Mouse (Mus musculus) kidney, adult 2 months (tissue): ENCODE results near the gene Ier2.

Source experiments
- CTCF ChIP-seq: fragments of 200-500 bp; conservative IDR thresholded peaks from 2 replicates; pipeline ENCODE4 v1.5.1; 2011; ENCODE audit warnings: low read depth, mild to moderate bottlenecking, control low read depth, low read length, moderate library complexity, mixed read lengths; ENCODE audit not compliant: insufficient read depth, insufficient read length
- POLR2A ChIP-seq: fragments of 200-500 bp; IDR thresholded peaks from one replicate; pipeline ENCODE4 v1.6.1; 2011; ENCODE audit warnings: low read depth, low read length, control low read depth

GRCm38 (mm10) chr8:84698929-84699401, 36.3 kb upstream of the Ier2 start:
- no peak for TF ChIP-seq CTCF
- TF ChIP-seq POLR2A = no peak
